In the genomic region with DNA sequence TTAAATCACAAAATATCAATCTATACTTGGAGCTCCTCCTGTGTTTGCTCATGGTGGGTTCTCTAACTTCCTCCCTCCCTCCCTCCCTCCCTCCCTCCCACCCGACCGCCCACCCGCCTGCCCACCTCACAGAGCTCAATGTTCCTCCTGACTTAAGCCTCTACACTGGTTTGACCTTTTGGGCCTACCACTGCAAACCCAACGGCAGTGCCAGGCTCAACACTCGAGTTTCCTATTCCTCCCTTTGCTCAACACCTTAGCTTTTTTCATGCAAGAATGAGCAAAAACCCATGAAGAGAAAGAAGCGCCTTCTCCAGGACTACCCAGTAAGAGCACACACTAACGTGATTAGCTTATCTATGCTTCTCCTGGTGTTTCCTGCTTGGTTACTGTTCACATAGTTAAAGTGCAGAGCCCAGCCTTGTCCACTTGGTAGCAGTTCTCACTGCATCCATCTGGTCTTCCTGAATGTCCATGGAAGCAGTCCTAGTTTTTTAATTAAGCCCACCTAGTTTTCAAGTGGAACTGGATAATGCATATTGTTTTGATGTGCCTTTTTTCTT, we compare ENCODE assay signal across 19 mouse cellular contexts. TPM values are rescaled to one million over a fixed set of nuclear protein-coding genes. Genes with fewer than 3 reads are reported as not detected.
A peak's percentile ranks its signal among the peaks of the same experiment; 100 is the strongest.
DNase-seq lines count a peak whose midpoint lies in the region; ATAC-seq lines count a peak whose summit lies in the region.
"Had no signal": no experiment of that assay in that cellular context is flagged by ENCODE, and none has a peak within 500 bp of the region (broad histone marks: within the 10 kb centered on the region; RNA-seq: fewer than 3 reads in every experiment).

No protein-coding gene starts in this region.

- no peak overlapping the region for H3K4me2 ChIP-seq in heart, embryonic 12.5 days
- H3K4me2 ChIP-seq in liver, embryonic 13.5 days: peak overlapping the region; percentile 40
- H3K4me2 ChIP-seq: hindbrain, embryonic 13.5 days; lung, embryonic 14.5 days had no signal

- WGBS in heart, embryonic 10.5 days: 41% methylated on average over 7 of the region's 7 CpGs
- 41% methylated on average over 7 of the region's 7 CpGs for WGBS in heart, embryonic 12.5 days
- WGBS in liver, embryonic 13.5 days (ENCODE audit: insufficient replicate concordance): 14% methylated on average over 7 of the region's 7 CpGs

- H3K9me3 ChIP-seq in heart, embryonic 10.5 days: no peaks in the 10 kb centered on the region
- no peaks in the 10 kb centered on the region for H3K9me3 ChIP-seq in heart, embryonic 12.5 days (replicated peaks)
- no peaks in the 10 kb centered on the region for H3K9me3 ChIP-seq in liver, embryonic 13.5 days (replicated peaks)
- H3K9me3 ChIP-seq: hindbrain, embryonic 13.5 days had no signal

- no peak overlapping the region for H3K4me3 ChIP-seq in heart, embryonic 10.5 days
- no peak overlapping the region for H3K4me3 ChIP-seq in heart, embryonic 12.5 days
- no peak overlapping the region for H3K4me3 ChIP-seq in liver, embryonic 13.5 days (replicated peaks)
- H3K4me3 ChIP-seq: hindbrain, embryonic 13.5 days had no signal

- H3K9ac ChIP-seq in heart, embryonic 12.5 days: no peak overlapping the region
- no peak overlapping the region for H3K9ac ChIP-seq in liver, embryonic 13.5 days
- H3K9ac ChIP-seq: hindbrain, embryonic 13.5 days; lung, embryonic 14.5 days had no signal

- no peak for ATAC-seq in heart, embryonic 12.5 days (ENCODE audit: insufficient number of reproducible peaks, low FRiP score)
- ATAC-seq in liver, embryonic 13.5 days (ENCODE audit: low read depth): peak; percentile 90
- ATAC-seq: forebrain, embryonic 14.5 days; midbrain, embryonic 16.5 days had no signal

- H3K27ac ChIP-seq in heart, embryonic 10.5 days: no peak overlapping the region
- no peak overlapping the region for H3K27ac ChIP-seq in heart, embryonic 12.5 days (ENCODE audit: poor library complexity, severe bottlenecking)
- peak overlapping the region; percentile 47 for H3K27ac ChIP-seq in liver, embryonic 13.5 days
- H3K27ac ChIP-seq: hindbrain, embryonic 13.5 days; kidney, postnatal 0 days had no signal

- H3K4me1 ChIP-seq in heart, embryonic 10.5 days: 0 out of 2 replicates have a peak, but pooled peaks cover 7% of the 10 kb centered on the region
- H3K4me1 ChIP-seq in heart, embryonic 12.5 days (replicated peaks): peaks cover 13% of the 10 kb centered on the region
- H3K4me1 ChIP-seq in liver, embryonic 13.5 days (replicated peaks): peaks cover 43% of the 10 kb centered on the region
- H3K4me1 ChIP-seq: hindbrain, embryonic 13.5 days had no signal

- peak; percentile 51 for DNase-seq in heart, embryonic 10.5 days (ENCODE audit: low spot score)
- peak; percentile 49 for DNase-seq in c-Kit-positive CD71-positive TER-119-positive erythroid progenitor cells, embryonic 14.5 days (ENCODE audit: low spot score)
- peak; percentile 37 for DNase-seq in liver, embryonic 13.5 days
- peak; percentile 26 for DNase-seq in yolk sac, embryonic 10.5 days (ENCODE audit: low spot score)
- no peak for DNase-seq in B cell, adult 2 months
- no peak for DNase-seq in ovary, postnatal 10 days (ENCODE audit: low spot score)
- DNase-seq in ovary, postnatal 36 days (ENCODE audit: low spot score): no peak
- DNase-seq: cerebellum, adult 11 months; cerebellum, postnatal 14 days; heart, adult 18-20 months; layer of hippocampus, postnatal 36 days; lung, embryonic 14.5 days; lung, postnatal 4 days; right cerebral cortex, postnatal 14 days had no signal

- H3K36me3 ChIP-seq in heart, embryonic 10.5 days: peaks cover 14% of the 10 kb centered on the region; the same call in 1 of the 2 replicates
- peaks cover 42% of the 10 kb centered on the region for H3K36me3 ChIP-seq in heart, embryonic 12.5 days
- H3K36me3 ChIP-seq in liver, embryonic 13.5 days: peaks cover 3% of the 10 kb centered on the region; the same call in 1 of the 2 replicates

- H3K27me3 ChIP-seq in heart, embryonic 10.5 days (ENCODE audit: insufficient read depth, poor library complexity, severe bottlenecking): no peaks in the 10 kb centered on the region
- H3K27me3 ChIP-seq in heart, embryonic 12.5 days (replicated peaks): no peaks in the 10 kb centered on the region
- H3K27me3 ChIP-seq in liver, embryonic 13.5 days: no peaks in the 10 kb centered on the region
- H3K27me3 ChIP-seq: hindbrain, embryonic 13.5 days had no signal

RNA-seq across cellular contexts. Expression of gene Zdhhc20, which starts 42.9 kb away (rescaled TPM):
- polyA plus RNA-seq in heart, embryonic 10.5 days (2016; fragmentation: Nextera tagmentation; extraction: Ambion mirVana): 46.7 and 52.1 TPM in 2 replicates
- polyA plus RNA-seq in heart, embryonic 12.5 days (2016; fragmentation: Nextera tagmentation; extraction: Ambion mirVana): 47.3 and 48.6 TPM in 2 replicates
- 11.4 and 14.4 TPM in 2 replicates for polyA plus RNA-seq in liver, embryonic 13.5 days (2015; fragmentation: Nextera tagmentation; extraction: Ambion mirVana)

Comparison
In these comparisons a context has a peak if more than half of its experiments do, and no peak if none do; other contexts are left out.
1. DNase-seq: peak in heart, embryonic 10.5 days (single experiment), c-Kit-positive CD71-positive TER-119-positive erythroid progenitor cells, embryonic 14.5 days (single experiment), liver, embryonic 13.5 days (single experiment) and yolk sac, embryonic 10.5 days (single experiment); none in B cell, adult 2 months (0 of 2), ovary, postnatal 10 days (single experiment) and ovary, postnatal 36 days (single experiment).